Mouse (Mus musculus) layer of hippocampus, postnatal 25 days (tissue): ENCODE measurements around the gene Herc6. TPM values are rescaled to one million over a fixed set of nuclear protein-coding genes. Genes with fewer than 3 reads are reported as not detected.
"Not testable (repeated sequence)": the region's sequence is repeated elsewhere in the genome, so short reads cannot be mapped to it uniquely, and the experiment has no call there.

Experiments used
- DNase-seq, 2 experiments: peaks; one replicate each; pipeline ENCODE4 v3.0.0; 2022; ENCODE audit warnings: mixed read lengths in 2 of 2, low spot score in 1 of 2; ENCODE audit errors: extremely low spot score in 1 of 2
- total RNA-seq, 2 experiments: library from RNA; stranded (reverse); gene quantifications; 2 replicates each; pipeline ENCODE4 v1.2.3; 2021

The Herc6 gene
- total RNA-seq = 1 to 10 TPM; 4.2 to 4.3 TPM

- peak in 1 of 2 experiments; percentile 41 for DNase-seq
Observed at GRCm38 (mm10) chr6:57580881-57581548, at the start of gene Herc6. Gene Herc6, plus strand, starts transcription at chr6:57581000.

GRCm38 (mm10) chr6:57531011-57531410, 49.8 kb upstream of the Herc6 start:
- no peak for DNase-seq

GRCm38 (mm10) chr6:57531441-57531840, 49.4 kb upstream of the Herc6 start:
- no peak for DNase-seq

- DNase-seq = no peak
Observed at GRCm38 (mm10) chr6:57532022-57532421, 48.8 kb upstream of the Herc6 start.

GRCm38 (mm10) chr6:57533410-57533809, 47.4 kb upstream of the Herc6 start:
- DNase-seq = no peak

- DNase-seq = peak in 1 of 2 experiments; percentile 23
Observed at GRCm38 (mm10) chr6:57534231-57534610, 46.6 kb upstream of the Herc6 start.

- DNase-seq = peak; percentile 30 to 39
Observed at GRCm38 (mm10) chr6:57534611-57535286, 46.1 kb upstream of the Herc6 start.

GRCm38 (mm10) chr6:57535386-57535936, 45.3 kb upstream of the Herc6 start, which contains the start of gene Ppm1k:
Gene Ppm1k, minus strand, starts transcription at chr6:57535468.
- peak; percentile 88 to 93 for DNase-seq

GRCm38 (mm10) chr6:57535971-57536669, 44.7 kb upstream of the Herc6 start:
- DNase-seq = no peak

- DNase-seq = no peak
Observed at GRCm38 (mm10) chr6:57537887-57538286, 42.9 kb upstream of the Herc6 start.

- DNase-seq = no peak
Observed at GRCm38 (mm10) chr6:57540950-57541498, 39.8 kb upstream of the Herc6 start.

- DNase-seq = no peak
Observed at GRCm38 (mm10) chr6:57541737-57542335, 39.0 kb upstream of the Herc6 start.

- not testable (repeated sequence) for DNase-seq
Observed at GRCm38 (mm10) chr6:57543591-57543990, 37.2 kb upstream of the Herc6 start.

- no peak for DNase-seq
Observed at GRCm38 (mm10) chr6:57544866-57545265, 35.9 kb upstream of the Herc6 start.

- DNase-seq = no peak
Observed at GRCm38 (mm10) chr6:57551211-57551796, 29.5 kb upstream of the Herc6 start.

- no peak for DNase-seq
Observed at GRCm38 (mm10) chr6:57557796-57558317, 22.9 kb upstream of the Herc6 start.

- DNase-seq = no peak
Observed at GRCm38 (mm10) chr6:57563454-57563853, 17.3 kb upstream of the Herc6 start.

GRCm38 (mm10) chr6:57565452-57565851, 15.3 kb upstream of the Herc6 start:
- DNase-seq = no peak

GRCm38 (mm10) chr6:57567630-57568029, 13.2 kb upstream of the Herc6 start:
- no peak for DNase-seq
